Mouse (Mus musculus): ENCODE data around the gene Dnase1l3. TPM values are rescaled to one million over a fixed set of nuclear protein-coding genes. Genes with fewer than 3 reads are reported as not detected.

The Dnase1l3 gene
- polyA plus RNA-seq, 1 experiment from 2014 or later, result 0.03 TPM

GRCm38 (mm10) chr14:7997255-7997696 is 2.9 kb upstream of the Dnase1l3 start:
- peak; percentile 58 for ATAC-seq
- Histone ChIP-seq H3K9ac (replicated peaks) (no peak overlapping the region), H3K36me3 (no peaks in the 10 kb centered on the region), H3K4me1 (replicated peaks) (0 out of 2 replicates have a peak, but pooled peaks cover 6% of the 10 kb centered on the region), H3K4me3 (replicated peaks) (no peak overlapping the region), H3K27ac (no peak overlapping the region), H3K9me3 (no peaks in the 10 kb centered on the region), H3K27me3 (peaks cover 39% of the 10 kb centered on the region), H3K4me2 (replicated peaks) (peak overlapping the region; percentile 39)
- 2% methylated on average over 15 of the region's 15 CpGs for WGBS

GRCm38 (mm10) chr14:7992158-7992557 is 2.2 kb downstream of the Dnase1l3 start:
- WGBS, result 82% methylated on average over 6 of the region's 6 CpGs
- no peaks in the 10 kb centered on the region for H3K9me3 ChIP-seq

GRCm38 (mm10) chr14:7991108-7991776 is 3.1 kb downstream of the Dnase1l3 start:
- H3K4me3 ChIP-seq (replicated peaks), result no peak overlapping the region
- no peak for ATAC-seq
- H3K4me1 ChIP-seq (replicated peaks), result no peaks in the 10 kb centered on the region
- H3K27me3 ChIP-seq, result no peaks in the 10 kb centered on the region; the same call in 1 of the 2 replicates
- H3K9ac ChIP-seq (replicated peaks), result no peak overlapping the region
- H3K27ac ChIP-seq, result no peak overlapping the region
- WGBS, result 82% methylated on average over 5 of the region's 5 CpGs
- H3K9me3 ChIP-seq, result no peaks in the 10 kb centered on the region
- H3K4me2 ChIP-seq (replicated peaks), result no peak overlapping the region
- H3K36me3 ChIP-seq, result no peaks in the 10 kb centered on the region

More at GRCm38 (mm10) chr14:7992158-7992557, 2.2 kb downstream of the Dnase1l3 start:
- Histone ChIP-seq H3K27ac (no peak overlapping the region), H3K4me2 (replicated peaks) (no peak overlapping the region), H3K36me3 (no peaks in the 10 kb centered on the region), H3K27me3 (no peaks in the 10 kb centered on the region; the same call in 1 of the 2 replicates), H3K4me3 (replicated peaks) (no peak overlapping the region), H3K9ac (replicated peaks) (no peak overlapping the region), H3K4me1 (replicated peaks) (0 out of 2 replicates have a peak, but pooled peaks cover 4% of the 10 kb centered on the region)
- no peak for ATAC-seq

- Histone ChIP-seq H3K27ac (no peak overlapping the region), H3K36me3 (no peaks in the 10 kb centered on the region), H3K4me2 (replicated peaks) (no peak overlapping the region), H3K4me3 (replicated peaks) (no peak overlapping the region), H3K27me3 (no peaks in the 10 kb centered on the region), H3K4me1 (replicated peaks) (no peaks in the 10 kb centered on the region), H3K9ac (replicated peaks) (no peak overlapping the region), H3K9me3 (no peaks in the 10 kb centered on the region)
- 86% methylated on average over 3 of the region's 3 CpGs for WGBS
- ATAC-seq, result no peak
Measured at GRCm38 (mm10) chr14:7989961-7990360, 4.4 kb downstream of the Dnase1l3 start.

- Histone ChIP-seq H3K27ac (no peak overlapping the region), H3K36me3 (no peaks in the 10 kb centered on the region), H3K4me3 (replicated peaks) (no peak overlapping the region), H3K4me2 (replicated peaks) (no peak overlapping the region), H3K9ac (replicated peaks) (no peak overlapping the region), H3K27me3 (no peaks in the 10 kb centered on the region), H3K9me3 (no peaks in the 10 kb centered on the region), H3K4me1 (replicated peaks) (no peaks in the 10 kb centered on the region)
- WGBS, result 58% methylated on average over 1 of the region's 1 CpGs
- no peak for ATAC-seq
Measured at GRCm38 (mm10) chr14:7989371-7989770, 5.0 kb downstream of the Dnase1l3 start.

- no peaks in the 10 kb centered on the region for H3K9me3 ChIP-seq
- ATAC-seq, result no peak
Measured at GRCm38 (mm10) chr14:7986913-7987312, 7.5 kb downstream of the Dnase1l3 start.

GRCm38 (mm10) chr14:7981226-7981625 is 13.1 kb downstream of the Dnase1l3 start:
- H3K27me3 ChIP-seq, result no peaks in the 10 kb centered on the region
- no peak for ATAC-seq
- H3K36me3 ChIP-seq, result no peaks in the 10 kb centered on the region
- H3K9ac ChIP-seq (replicated peaks), result no peak overlapping the region
- no peaks in the 10 kb centered on the region for H3K9me3 ChIP-seq
- H3K27ac ChIP-seq, result no peak overlapping the region
- H3K4me1 ChIP-seq (replicated peaks), result no peaks in the 10 kb centered on the region
- no peak overlapping the region for H3K4me2 ChIP-seq (replicated peaks)
- H3K4me3 ChIP-seq (replicated peaks), result no peak overlapping the region
- 88% methylated on average over 1 of the region's 1 CpGs for WGBS

More at GRCm38 (mm10) chr14:7986913-7987312, 7.5 kb downstream of the Dnase1l3 start:
- H3K4me3 ChIP-seq (replicated peaks), result no peak overlapping the region
- H3K27ac ChIP-seq, result no peak overlapping the region
- H3K4me1 ChIP-seq (replicated peaks), result no peaks in the 10 kb centered on the region
- no peaks in the 10 kb centered on the region for H3K36me3 ChIP-seq
- 97% methylated on average over 6 of the region's 6 CpGs for WGBS
- no peak overlapping the region for H3K9ac ChIP-seq (replicated peaks)
- no peak overlapping the region for H3K4me2 ChIP-seq (replicated peaks)
- H3K27me3 ChIP-seq, result no peaks in the 10 kb centered on the region

GRCm38 (mm10) chr14:7978183-7978582 is 16.2 kb downstream of the Dnase1l3 start:
- 97% methylated on average over 1 of the region's 1 CpGs for WGBS
- ATAC-seq, result no peak

GRCm38 (mm10) chr14:7977471-7977870 is 16.9 kb downstream of the Dnase1l3 start:
- Histone ChIP-seq H3K4me2 (replicated peaks) (no peak overlapping the region), H3K27ac (no peak overlapping the region), H3K27me3 (no peaks in the 10 kb centered on the region), H3K4me3 (replicated peaks) (no peak overlapping the region), H3K9ac (replicated peaks) (no peak overlapping the region), H3K4me1 (replicated peaks) (no peaks in the 10 kb centered on the region), H3K9me3 (no peaks in the 10 kb centered on the region), H3K36me3 (no peaks in the 10 kb centered on the region)
- WGBS, result 89% methylated on average over 1 of the region's 1 CpGs
- ATAC-seq, result no peak

More at GRCm38 (mm10) chr14:7978183-7978582, 16.2 kb downstream of the Dnase1l3 start:
- H3K4me1 ChIP-seq (replicated peaks), result no peaks in the 10 kb centered on the region
- no peaks in the 10 kb centered on the region for H3K27me3 ChIP-seq
- H3K4me3 ChIP-seq (replicated peaks), result no peak overlapping the region
- no peak overlapping the region for H3K4me2 ChIP-seq (replicated peaks)
- H3K9me3 ChIP-seq, result no peaks in the 10 kb centered on the region
- no peak overlapping the region for H3K9ac ChIP-seq (replicated peaks)
- H3K27ac ChIP-seq, result no peak overlapping the region
- no peaks in the 10 kb centered on the region for H3K36me3 ChIP-seq

- no peaks in the 10 kb centered on the region for H3K27me3 ChIP-seq
- 89% methylated on average over 6 of the region's 6 CpGs for WGBS
- H3K9ac ChIP-seq (replicated peaks), result no peak overlapping the region
Measured at GRCm38 (mm10) chr14:7975177-7975576, 19.2 kb downstream of the Dnase1l3 start.

GRCm38 (mm10) chr14:7974643-7975042 is 19.7 kb downstream of the Dnase1l3 start:
- H3K36me3 ChIP-seq, result no peaks in the 10 kb centered on the region
- no peaks in the 10 kb centered on the region for H3K4me1 ChIP-seq (replicated peaks)
- no peaks in the 10 kb centered on the region for H3K9me3 ChIP-seq
- no peak for ATAC-seq
- 97% methylated on average over 1 of the region's 1 CpGs for WGBS
- no peak overlapping the region for H3K9ac ChIP-seq (replicated peaks)
- H3K27ac ChIP-seq, result no peak overlapping the region
- no peaks in the 10 kb centered on the region for H3K27me3 ChIP-seq
- H3K4me3 ChIP-seq (replicated peaks), result no peak overlapping the region
- H3K4me2 ChIP-seq (replicated peaks), result no peak overlapping the region

More at GRCm38 (mm10) chr14:7975177-7975576, 19.2 kb downstream of the Dnase1l3 start:
- Histone ChIP-seq H3K27ac (no peak overlapping the region), H3K4me3 (replicated peaks) (no peak overlapping the region), H3K4me2 (replicated peaks) (no peak overlapping the region), H3K4me1 (replicated peaks) (no peaks in the 10 kb centered on the region), H3K9me3 (no peaks in the 10 kb centered on the region), H3K36me3 (no peaks in the 10 kb centered on the region)
- no peak for ATAC-seq

GRCm38 (mm10) chr14:7971889-7972493 is 22.4 kb downstream of the Dnase1l3 start:
- H3K4me3 ChIP-seq (replicated peaks), result no peak overlapping the region
- 69% methylated on average over 10 of the region's 10 CpGs for WGBS

More at GRCm38 (mm10) chr14:7971889-7972493, 22.4 kb downstream of the Dnase1l3 start:
- ATAC-seq, result no peak
- H3K4me2 ChIP-seq (replicated peaks), result no peak overlapping the region
- no peaks in the 10 kb centered on the region for H3K4me1 ChIP-seq (replicated peaks)
- no peaks in the 10 kb centered on the region for H3K27me3 ChIP-seq
- H3K36me3 ChIP-seq, result no peaks in the 10 kb centered on the region
- no peaks in the 10 kb centered on the region for H3K9me3 ChIP-seq
- no peak overlapping the region for H3K9ac ChIP-seq (replicated peaks)
- H3K27ac ChIP-seq, result no peak overlapping the region

Data from midbrain, embryonic 13.5 days (tissue).